ENCODE assay signal across 13 mouse cellular contexts in genomic region chr5:43554871-43555270, GRCm38 (mm10). TPM values are rescaled to one million over a fixed set of nuclear protein-coding genes. Genes with fewer than 3 reads are reported as not detected.
DNase-seq lines count a peak whose midpoint lies in the region; ATAC-seq and TF ChIP-seq lines count a peak whose summit lies in the region.
"Had no signal": no experiment of that assay in that cellular context is flagged by ENCODE, and none has a peak within 500 bp of the region (broad histone marks: within the 10 kb centered on the region; RNA-seq: fewer than 3 reads in every experiment).

No protein-coding gene starts in this region.

- H3K4me3 ChIP-seq in heart, postnatal 0 days (ENCODE audit: low read depth, low read length): no peak overlapping the region
- H3K4me3 ChIP-seq in lung, embryonic 16.5 days (ENCODE audit: low read length): no peak overlapping the region
- H3K4me3 ChIP-seq: left cerebral cortex, adult 2 months had no signal

- no peak for TF ChIP-seq EP300 in heart, postnatal 0 days (IDR thresholded peaks at IDR 0.05; ENCODE audit: low read depth)

- no peaks in the 10 kb centered on the region for H3K36me3 ChIP-seq in heart, postnatal 0 days (replicated peaks; ENCODE audit: control insufficient read depth, insufficient read depth, low read length)
- H3K36me3 ChIP-seq in lung, embryonic 16.5 days (ENCODE audit: control insufficient read depth, insufficient read depth, low read length): no peaks in the 10 kb centered on the region

- peak; percentile 28 to 41 for DNase-seq in heart, adult 9 months (ENCODE audit: low spot score in 2 of 2)
- DNase-seq in heart, postnatal 25 days (ENCODE audit: low spot score): no peak
- peak; percentile 91 for DNase-seq in Muller cell, postnatal 12 days (ENCODE audit: inconsistent ontology term)
- no peak for DNase-seq in heart, postnatal 0 days (ENCODE audit: low spot score)
- no peak for DNase-seq in T-cell, adult 2 months (ENCODE audit: low spot score)
- DNase-seq in natural killer cell, adult 2 months (ENCODE audit: low spot score in 2 of 2): no peak
- DNase-seq in thymus, postnatal 4 days: no peak

- no peaks in the 10 kb centered on the region for H3K27me3 ChIP-seq in heart, postnatal 0 days (ENCODE audit: control insufficient read depth, insufficient read depth, low read length)
- H3K27me3 ChIP-seq in lung, embryonic 16.5 days (ENCODE audit: control insufficient read depth, insufficient read depth, low read depth, low read length): no peaks in the 10 kb centered on the region

- ATAC-seq in heart, postnatal 0 days (ENCODE audit: insufficient read depth, low read depth): 0 out of 2 replicates have a peak, but pooled peaks have one; percentile 41
- ATAC-seq in lung, embryonic 16.5 days (ENCODE audit: low read depth): peak; percentile 81
- ATAC-seq: CD4-positive, CD25-positive, alpha-beta regulatory T cell, adult 4 months; inflammation-experienced regulatory T-cells, adult 6 months had no signal

- no peak overlapping the region for H3K9ac ChIP-seq in heart, postnatal 0 days (replicated peaks; ENCODE audit: low read depth, low read length)
- no peak overlapping the region for H3K9ac ChIP-seq in lung, embryonic 16.5 days (ENCODE audit: low read length)
- H3K9ac ChIP-seq: liver, embryonic 14.5 days had no signal

- no peaks in the 10 kb centered on the region for H3K4me1 ChIP-seq in heart, postnatal 0 days (ENCODE audit: control insufficient read depth, insufficient read depth)
- H3K4me1 ChIP-seq in lung, embryonic 16.5 days (replicated peaks; ENCODE audit: control insufficient read depth, insufficient read depth, low read length): peaks cover 23% of the 10 kb centered on the region

- 34% methylated on average over 2 of the region's 2 CpGs for WGBS in heart, postnatal 0 days
- WGBS in lung, embryonic 16.5 days: 17% methylated on average over 2 of the region's 2 CpGs

- no peaks in the 10 kb centered on the region for H3K9me3 ChIP-seq in heart, postnatal 0 days (replicated peaks; ENCODE audit: control insufficient read depth, low read length)
- H3K9me3 ChIP-seq in lung, embryonic 16.5 days (ENCODE audit: control insufficient read depth, low read length): no peaks in the 10 kb centered on the region

- H3K27ac ChIP-seq in heart, postnatal 0 days (ENCODE audit: low read depth): peak overlapping the region; percentile 57
- H3K27ac ChIP-seq in lung, embryonic 16.5 days (ENCODE audit: low read length): peak overlapping the region; percentile 85
- H3K27ac ChIP-seq: left cerebral cortex, adult 2 months; liver, embryonic 14.5 days had no signal

- no peak overlapping the region for H3K4me2 ChIP-seq in heart, postnatal 0 days (ENCODE audit: low read depth, low read length)
- peak overlapping the region; percentile 6; the same call in 1 of the 2 replicates for H3K4me2 ChIP-seq in lung, embryonic 16.5 days (ENCODE audit: low read depth, low read length)

- TF ChIP-seq CTCF in heart, postnatal 0 days (IDR thresholded peaks at IDR 0.05; ENCODE audit: low read depth): no peak

- intact Hi-C loops in heart, postnatal 25 days (cut with DNase I): no loop called here

RNA-seq across cellular contexts. Expression of gene C1qtnf7, which starts 39.5 kb away (rescaled TPM):
- total RNA-seq in heart, postnatal 25 days (2021): 10 to 100 TPM in 1 of 2 experiments, 1 to 10 TPM in 1; 6.0 to 11.4 TPM
- total RNA-seq in heart, postnatal 0 days (2014; rRNA removed; ENCODE audit: low replicate concordance): 0.88 and 2.2 TPM in 2 replicates
- polyA plus RNA-seq in heart, postnatal 0 days (2015; fragmentation: Nextera tagmentation; extraction: Ambion mirVana): 5.8 and 6.1 TPM in 2 replicates
- polyA plus RNA-seq in lung, embryonic 16.5 days (2015; fragmentation: Nextera tagmentation; extraction: Ambion mirVana): 45.5 and 47.8 TPM in 2 replicates
- total RNA-seq: monocyte, adult 5-6 weeks had no signal
- polyA plus RNA-seq: CD4-positive, CD25-positive, alpha-beta regulatory T cell, adult 4 months; inflammation-experienced regulatory T-cells, adult 6 months had no signal

Comparison
In these comparisons a context has a peak if more than half of its experiments do, and no peak if none do; other contexts are left out.
1. DNase-seq: peak in heart, adult 9 months (2 of 2) and Muller cell, postnatal 12 days (single experiment); none in heart, postnatal 25 days (single experiment), heart, postnatal 0 days (single experiment), T-cell, adult 2 months (single experiment), natural killer cell, adult 2 months (0 of 2) and thymus, postnatal 4 days (single experiment).